Mouse (Mus musculus) megakaryocyte progenitor cell, adult 5-6 weeks (primary cell): ENCODE measurements around the gene Hmgxb4. TPM values are rescaled to one million over a fixed set of nuclear protein-coding genes. Genes with fewer than 3 reads are reported as not detected.
A peak's percentile ranks its signal among the peaks of the same experiment; 100 is the strongest.

Experiments used
- ATAC-seq: replicated peaks from 2 replicates; pipeline ENCODE4 v1.8.0; 2016; ENCODE audit warnings: mild to moderate bottlenecking, moderate TSS enrichment, inconsistent platforms; ENCODE audit not compliant: poor library complexity
- total RNA-seq, 2 experiments: library from RNA; stranded (forward) in 1 of 2; stranded (reverse) in 1 of 2; fragments of 157-497, 149-512 nt in 1 of 2; fragments of 200-1000 nt in 1 of 2; gene quantifications; 2 replicates each; pipeline versions ENCODE4 v1.2.3 to v1.2.4; 2015 to 2017

Gene Hmgxb4
- total RNA-seq, 2 experiments from 2014 or later = 42.0 to 70.8 TPM

DNA sequence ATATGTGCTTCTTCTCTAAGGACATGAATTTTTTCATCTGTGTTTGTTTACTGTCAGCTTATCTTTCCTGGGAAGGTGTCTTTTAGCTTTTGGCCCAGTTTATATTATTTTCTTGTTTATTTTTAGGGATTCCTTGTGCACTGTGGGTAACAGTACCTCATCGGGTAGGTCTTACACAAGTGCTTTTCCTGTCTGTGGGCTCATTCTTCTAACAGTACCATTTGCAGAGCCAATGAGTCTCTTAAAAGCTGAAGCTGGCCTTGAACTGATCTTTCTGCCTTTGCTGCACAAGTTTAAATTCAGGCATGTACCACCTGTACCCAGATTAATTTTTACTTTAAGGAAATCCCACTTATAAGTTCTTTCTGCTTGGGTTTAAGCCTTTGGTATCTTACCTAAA is 23.3 kb downstream of the Hmgxb4 start:
- peak; percentile 52; the same call in 1 of the 2 replicates for ATAC-seq

DNA sequence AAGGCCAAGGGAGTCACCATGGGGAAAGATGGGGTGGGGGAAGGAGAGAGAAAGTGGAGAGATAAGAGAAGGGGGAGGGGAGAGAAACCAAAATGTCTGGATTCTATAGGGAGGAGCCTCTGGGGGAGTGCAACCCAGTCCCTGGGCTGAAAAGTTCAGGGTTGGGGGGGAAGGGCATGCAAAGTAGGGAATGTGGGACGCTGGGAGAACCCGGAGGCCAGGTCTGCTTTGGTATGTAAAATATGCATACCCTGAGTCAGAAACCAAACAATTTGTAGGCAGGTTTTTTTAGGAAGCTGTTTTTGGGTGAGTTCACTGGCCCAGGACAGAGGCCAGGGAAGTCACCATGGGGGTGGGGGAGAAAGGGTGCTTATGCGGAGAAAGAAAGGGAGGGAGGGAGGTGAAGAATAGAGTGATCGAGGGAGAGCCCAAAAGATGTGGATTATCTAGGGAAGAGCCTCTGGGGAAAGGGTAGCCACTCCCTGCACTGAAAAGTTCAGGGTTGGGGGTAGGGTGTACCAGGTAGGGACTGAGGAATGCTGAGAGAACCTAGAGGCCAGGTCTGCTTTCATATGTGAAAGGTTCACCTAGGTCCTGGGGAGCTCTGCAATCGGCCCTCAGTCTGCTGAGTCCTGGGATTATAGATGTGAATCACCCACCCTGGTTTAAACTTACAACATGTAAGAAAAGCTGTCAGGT is 25.3 kb downstream of the Hmgxb4 start:
- ATAC-seq = no peak

DNA sequence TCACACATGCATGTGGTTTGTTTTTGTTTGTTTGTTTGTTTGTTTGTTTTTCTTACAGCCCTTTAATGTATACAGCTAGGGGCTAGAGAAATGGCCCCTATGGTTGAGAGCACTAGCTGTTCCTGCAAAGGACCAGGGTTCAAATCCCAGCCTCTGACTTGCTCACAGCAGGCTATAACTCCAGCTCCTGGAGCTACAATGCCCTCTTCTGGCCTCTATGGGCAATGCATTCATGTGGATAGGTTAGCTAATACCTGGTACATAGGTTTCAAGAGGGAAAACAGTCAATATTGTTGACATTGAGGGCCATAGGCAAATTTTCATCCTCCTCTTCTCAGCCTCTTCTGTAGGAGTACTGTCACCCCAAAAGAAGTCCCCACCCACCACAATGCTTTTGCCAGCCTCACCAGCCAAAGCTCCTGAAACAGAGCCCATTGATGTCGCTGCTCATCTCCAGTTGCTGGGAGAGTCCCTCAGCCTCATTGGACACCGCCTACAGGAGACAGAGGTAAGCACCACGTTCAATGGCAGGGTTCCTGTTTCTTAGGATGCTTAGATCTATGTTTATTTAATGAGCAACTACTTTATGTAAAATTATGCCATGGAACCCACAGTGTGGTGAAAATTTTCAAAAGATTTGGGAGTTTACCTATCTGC is 30.6 kb downstream of the Hmgxb4 start:
- ATAC-seq = peak; percentile 84

DNA sequence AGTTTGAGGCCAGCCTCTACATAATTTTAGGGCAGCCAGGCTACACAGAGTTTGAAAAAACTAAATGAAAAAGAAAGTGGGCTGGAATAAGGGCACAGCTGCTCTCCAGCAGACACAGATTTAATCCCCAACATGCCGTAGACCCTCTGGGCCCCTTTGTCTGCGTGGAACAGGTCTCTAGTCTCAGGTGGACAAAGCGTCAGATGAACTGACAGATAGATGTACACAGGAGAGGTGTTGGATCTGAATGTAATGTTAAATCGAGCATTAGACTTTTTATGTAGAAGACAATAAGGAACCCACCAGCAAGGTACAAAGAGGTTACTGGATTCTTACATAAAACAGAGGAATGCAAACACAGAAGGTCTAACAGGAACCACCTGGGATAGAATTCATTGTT is 32.7 kb downstream of the Hmgxb4 start:
- no peak for ATAC-seq

DNA sequence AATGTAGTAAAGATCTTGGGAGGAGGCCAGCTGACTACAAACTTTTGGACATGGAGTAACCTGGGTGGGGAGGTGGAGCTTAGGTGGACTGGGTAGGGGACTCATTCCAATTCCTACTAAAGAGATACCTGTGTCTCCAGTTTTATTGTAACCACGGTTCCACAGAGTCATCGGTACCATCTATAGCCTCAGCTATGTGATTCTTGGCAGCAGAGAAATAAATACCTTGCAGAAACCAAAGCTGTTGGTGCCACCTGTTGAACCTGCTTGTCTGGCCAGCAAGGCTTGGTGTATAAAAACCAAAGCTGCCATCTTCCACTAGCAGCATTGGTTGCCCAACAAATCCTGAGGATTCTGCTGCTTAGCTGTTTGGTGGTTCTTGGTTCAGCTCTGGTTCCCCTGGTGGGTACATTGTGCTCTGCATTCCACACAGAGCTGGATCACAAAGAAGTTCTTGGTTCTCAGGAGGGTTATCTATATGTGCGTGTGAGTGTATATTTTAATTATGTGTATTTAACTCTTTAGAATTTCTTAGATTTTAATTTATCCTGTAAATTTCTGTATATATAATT is 37.4 kb downstream of the Hmgxb4 start:
- no peak for ATAC-seq

DNA sequence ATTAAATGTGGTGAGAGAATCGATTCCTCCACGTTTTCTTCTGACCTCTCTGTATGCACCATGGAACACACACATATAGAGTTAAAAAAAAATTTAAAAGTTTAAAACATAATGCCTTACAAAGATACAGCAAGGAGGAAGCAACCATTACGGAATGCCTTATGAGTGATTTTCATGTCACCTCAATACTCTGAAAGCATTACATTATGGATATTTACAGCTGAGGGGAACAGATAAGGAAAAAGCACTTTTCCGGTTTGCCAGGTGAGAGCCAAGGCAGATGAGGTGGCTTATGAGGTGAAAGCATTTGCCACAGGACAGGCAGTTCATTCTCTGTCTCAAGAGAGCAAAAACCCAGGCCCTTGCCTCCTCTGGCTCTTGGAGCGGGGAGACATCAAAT is 39.8 kb downstream of the Hmgxb4 start:
- ATAC-seq = no peak

DNA sequence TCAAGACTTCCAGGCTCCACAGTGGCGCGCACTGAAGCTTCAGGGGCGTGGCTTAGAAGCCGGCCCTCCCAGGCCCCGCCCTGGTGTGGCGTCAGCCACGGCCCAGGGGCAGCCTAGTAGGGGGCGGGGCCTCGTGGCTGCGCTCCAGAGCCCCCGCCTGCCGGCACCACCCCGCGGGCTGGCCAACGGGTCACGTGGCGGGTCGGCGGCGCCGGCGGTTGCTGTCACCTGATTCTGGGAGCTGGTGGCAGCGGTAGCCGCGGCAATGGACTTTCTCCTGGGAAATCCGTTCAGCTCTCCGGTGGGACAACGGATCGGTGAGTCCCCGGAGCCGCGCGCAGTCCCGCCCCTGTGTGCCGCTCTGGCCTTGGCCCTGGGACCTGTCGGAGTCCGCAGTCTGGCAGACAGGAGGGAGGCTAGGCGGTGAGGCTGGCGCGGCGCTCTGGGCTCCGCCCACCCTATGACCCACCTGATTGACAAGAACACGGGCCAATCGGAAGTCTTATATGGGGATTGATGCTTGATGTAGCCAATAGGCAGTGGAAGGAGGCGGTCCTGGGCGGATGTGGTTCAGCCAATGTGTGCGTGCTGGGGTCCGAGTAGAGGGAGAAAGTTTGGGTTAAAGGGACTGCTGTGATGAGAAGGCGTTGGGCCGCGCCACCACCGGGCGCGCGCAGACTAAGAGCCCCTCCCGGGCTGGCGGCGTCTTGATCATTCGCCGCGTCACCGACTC is 40.5 kb downstream of the Hmgxb4 start, which contains the start of gene Tom1:
Tom1 (plus strand) TSS at position 195 of the 733 bp plus-strand sequence.
- peak; percentile 88 for ATAC-seq

DNA sequence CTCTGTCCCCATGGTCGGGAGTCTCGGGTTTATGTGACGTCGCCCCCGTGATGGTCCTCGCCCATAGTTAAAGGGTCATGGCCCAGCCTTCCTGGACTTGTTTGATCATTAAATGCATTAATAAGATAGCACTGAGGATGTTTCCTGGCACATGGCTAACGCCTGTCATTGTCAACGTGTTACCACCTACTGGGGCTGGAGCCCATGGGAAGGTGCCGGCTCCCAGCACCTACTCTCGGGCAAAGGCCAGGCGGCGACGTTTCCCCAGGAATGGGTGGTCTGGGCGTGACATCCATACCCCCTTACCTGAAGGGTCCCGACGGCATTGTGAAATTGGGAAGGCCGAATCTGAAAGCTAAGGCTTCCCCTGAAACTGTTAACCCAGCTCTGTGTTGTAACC is 41.1 kb downstream of the Hmgxb4 start:
- ATAC-seq = peak; percentile 1; the same call in 1 of the 2 replicates

DNA sequence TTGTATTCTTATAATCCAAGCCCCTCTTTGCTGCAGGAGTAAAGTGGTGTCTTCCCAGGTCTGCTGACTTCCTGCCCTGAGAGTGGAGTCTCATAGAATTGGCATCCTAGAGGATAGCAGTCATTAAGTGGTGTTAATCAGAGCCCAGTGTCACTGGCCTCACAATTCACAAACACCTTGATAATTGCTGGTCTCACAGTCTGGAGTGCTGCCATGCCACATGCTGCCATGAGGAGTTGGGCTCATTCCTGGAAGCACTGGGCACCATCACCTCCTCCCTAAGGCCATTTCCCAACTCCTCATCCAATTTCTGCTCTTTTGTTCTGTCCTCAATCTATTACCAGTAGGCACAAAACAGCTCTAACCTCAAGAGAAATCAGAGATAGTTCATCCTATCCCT is 42.5 kb downstream of the Hmgxb4 start:
- no peak for ATAC-seq

DNA sequence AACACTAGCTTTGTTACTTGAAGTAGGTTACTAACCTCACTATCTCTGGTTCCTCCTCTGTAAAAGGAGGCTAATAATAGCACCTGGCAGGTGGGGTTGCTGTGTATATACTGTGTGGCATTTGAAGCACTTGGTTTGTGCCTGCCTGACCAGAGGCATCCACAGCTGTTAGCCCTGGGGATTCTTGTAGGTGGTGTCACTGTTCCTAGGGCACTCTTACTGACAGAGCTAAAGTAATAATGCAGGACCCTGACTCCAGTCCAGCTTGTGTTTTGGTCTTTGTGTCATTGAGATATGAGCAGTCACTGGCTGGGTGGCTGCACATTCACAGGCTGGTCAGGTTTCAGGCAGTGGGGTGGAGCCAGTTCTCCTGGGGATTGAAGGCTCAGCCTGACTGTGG is 45.3 kb downstream of the Hmgxb4 start:
- no peak for ATAC-seq

DNA sequence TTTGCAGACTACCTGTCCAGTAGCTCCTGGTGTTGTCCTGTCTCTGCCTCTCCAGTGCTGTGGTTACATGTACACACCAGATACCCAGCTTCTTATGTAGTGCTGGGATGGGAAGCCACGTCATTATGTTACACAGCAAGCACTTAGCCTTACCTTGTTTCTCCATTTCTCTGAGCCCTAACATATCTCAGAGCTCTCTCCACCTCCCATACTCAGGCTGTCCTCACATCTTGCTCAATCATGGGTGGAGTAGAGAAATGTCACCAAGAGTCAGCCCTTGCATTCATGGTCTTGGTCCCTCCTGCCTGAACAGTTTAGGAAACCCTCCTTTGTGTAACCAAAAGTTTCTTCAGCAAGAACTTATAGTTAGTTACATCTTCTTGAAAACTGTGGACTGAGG is 46.6 kb downstream of the Hmgxb4 start:
- peak; percentile 86 for ATAC-seq

DNA sequence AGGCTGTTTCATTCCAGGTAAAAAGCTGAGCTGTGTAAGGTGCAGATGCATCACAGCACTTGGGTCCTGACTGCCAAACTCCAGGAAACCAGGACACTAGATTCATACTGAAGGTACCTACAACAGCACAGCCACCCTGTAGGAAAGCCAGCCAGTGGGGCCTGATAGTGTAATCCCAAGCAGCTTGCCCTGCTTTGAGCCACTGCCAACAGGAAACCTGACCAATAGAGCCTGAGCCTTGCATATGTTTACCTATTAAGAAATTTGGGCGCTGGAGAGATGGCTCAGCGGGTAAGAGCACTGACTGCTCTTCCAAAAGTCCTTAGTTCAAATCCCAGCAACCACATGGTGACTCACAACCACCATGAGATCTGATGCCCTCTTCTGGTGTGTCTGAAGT is 49.0 kb downstream of the Hmgxb4 start:
- no peak for ATAC-seq

DNA sequence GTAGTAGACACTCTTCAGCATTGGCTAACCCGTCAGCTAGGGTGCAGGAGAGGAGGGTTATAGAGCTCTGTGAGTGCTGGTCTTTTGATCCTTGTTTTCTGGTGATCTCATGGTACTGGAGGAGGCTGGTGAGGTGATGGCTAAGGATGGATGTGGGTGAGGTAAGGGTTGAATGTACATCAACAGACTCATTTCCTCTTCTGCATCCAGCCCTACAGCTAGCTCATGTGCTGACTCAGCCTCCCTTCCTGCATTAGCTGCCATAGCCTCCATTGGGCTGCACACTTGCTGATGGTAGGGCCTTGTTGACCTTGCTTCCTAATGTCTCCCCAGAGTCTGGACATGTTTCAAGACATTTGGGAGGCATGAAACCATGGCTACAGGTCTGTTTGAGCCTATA is 49.8 kb downstream of the Hmgxb4 start:
- ATAC-seq = peak; percentile 35

DNA sequence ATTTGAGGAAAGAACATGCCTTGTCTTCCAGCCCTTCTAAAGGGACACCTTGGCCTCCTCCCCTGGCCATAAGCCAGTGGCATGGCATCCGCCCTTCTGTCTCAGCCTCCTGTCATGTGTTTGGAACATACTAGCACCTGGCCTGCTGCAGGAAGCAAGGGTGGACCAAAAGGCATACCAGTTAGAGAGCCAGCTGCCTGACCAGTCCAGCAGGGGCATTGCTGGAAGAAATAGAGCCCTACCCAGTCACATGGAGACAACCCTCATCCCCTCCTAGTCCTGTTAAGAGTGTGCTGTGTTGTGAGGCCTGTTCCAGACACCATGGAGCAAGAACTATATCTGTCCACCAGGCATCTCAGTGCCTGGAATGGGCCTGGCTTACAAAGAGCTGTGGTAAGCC is 53.1 kb downstream of the Hmgxb4 start:
- no peak for ATAC-seq

DNA sequence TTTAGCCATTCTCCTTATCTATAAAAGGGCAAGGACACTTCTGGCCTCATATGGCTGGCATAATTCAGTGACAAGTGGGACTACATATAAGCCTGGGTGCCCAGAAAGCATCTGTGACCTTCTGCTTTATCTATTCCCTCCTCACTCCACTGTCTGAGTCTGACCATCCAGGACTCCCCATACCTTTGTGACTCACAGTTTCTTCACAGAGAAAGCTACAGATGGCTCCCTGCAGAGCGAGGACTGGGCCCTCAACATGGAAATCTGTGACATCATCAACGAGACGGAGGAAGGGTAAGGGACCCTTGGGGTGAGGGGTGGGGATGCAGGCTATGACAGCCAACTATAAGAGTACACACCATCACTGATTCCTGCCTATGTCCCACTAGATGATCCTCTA is 54.6 kb downstream of the Hmgxb4 start:
- no peak for ATAC-seq

DNA sequence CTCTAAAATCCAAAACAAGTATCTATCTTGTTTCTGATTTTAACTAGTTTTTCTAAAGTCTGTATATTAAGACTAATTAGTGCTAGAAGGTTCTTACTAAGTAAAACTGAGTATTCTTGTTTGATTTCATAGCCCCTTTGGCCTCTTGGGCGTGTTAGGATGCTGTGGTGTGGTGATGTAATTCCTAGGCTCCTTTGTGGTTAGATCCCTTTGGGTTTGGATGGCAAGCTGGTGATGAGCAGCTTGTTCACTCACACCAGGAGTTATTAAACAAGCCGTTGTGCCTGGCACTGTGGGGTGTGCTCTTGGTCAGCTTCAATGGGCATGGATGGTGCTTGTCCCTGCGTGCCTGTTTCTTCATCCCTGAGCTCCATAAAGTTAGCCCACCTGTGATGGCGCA is 60.2 kb downstream of the Hmgxb4 start:
- peak; percentile 48 for ATAC-seq

DNA sequence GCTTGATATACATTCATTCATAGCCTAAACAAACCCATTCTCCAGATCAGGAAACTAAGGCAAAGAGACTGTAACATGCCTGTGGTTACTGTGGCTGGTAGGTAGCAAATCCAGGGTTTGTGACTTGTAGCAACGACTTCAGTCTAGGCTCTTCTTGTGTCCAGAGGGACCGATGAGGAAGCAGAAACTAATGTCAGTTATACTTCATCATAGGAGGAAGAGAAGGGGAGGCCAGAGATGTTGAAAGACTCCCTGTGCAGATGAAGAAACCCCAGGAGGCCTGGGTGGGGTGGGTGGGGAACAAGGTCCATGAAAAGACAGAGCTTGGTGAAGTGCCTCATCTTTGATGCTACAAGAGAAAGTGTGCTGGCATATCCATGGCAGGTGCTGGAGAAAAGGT is 62.5 kb downstream of the Hmgxb4 start:
- ATAC-seq = peak; percentile 88

DNA sequence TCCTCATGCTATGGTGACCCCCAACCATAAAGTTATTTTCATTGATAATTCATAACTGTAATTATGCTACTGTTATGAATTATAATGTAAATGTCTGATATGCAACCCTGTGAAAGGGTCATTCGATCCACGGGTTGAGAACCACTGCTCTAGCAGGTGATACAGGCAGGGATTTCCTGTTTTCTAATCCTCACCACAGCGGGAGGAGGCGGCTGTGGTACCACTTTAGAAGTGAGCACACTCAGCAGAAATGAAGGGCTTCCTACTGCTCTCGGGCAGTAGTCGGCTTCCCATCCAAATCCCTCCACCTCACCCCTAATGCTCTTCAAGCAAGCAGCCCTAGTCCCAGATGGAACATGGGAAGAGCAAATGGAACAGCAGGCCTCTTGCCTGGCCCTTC is 66.9 kb downstream of the Hmgxb4 start:
- no peak for ATAC-seq

DNA sequence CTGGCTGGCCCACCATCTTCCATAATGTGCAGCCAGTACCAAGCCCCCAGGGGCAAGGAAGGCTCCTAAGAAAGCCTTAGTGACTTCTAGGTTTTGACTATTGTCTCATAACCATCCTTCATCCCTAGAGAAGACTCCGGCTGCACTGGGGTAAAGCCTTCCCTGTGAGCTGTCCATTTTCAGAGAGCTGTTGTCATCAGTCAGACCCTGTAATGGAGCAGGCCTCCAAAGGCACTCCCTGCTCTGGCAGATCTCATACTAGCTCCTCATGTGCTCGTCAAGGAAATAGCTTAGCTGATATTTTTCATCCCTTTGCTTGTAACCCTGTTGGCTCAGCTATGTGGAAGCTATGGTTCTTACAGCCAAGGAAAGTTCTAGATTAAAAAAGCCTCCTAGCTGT is 67.7 kb downstream of the Hmgxb4 start:
- no peak for ATAC-seq

DNA sequence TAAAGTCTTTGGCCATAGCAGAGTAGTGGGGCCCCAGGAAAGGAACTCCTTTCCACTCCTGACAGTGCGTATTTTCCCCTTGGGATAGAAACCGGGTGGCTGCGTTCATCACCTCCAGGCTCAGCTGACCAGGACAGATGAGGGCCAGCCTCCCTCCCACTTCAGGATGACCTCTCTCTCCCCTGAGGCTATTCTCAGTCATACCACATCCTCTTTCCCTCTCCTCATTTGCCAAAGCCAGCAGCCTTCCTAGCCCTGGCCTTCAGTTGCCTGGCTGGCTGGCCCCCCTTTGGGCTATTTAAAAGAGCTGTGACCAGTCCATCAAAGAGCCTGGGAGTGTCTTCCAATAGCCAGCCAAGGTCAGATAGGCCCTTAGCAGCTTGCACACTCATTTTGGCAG is 70.1 kb downstream of the Hmgxb4 start:
- ATAC-seq = peak; percentile 35

DNA sequence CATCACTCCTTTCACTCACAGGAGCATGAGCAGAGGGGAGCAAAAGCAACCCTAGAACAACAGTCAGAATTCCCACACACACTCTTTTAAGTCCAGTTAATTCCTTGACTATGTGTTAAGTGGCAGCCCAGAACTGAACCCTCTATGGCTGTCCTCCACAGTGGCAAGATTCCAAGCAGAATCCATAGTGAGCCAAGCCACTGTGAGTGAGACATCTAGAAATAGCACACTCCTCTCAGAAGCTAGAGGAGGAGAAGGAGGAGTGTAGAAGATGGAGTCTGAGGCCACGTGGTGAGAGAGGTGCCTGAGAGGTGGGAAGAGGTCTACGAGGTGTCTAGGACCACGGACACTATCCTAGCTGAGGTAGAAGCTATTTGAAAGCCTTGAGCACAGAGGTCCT is 71.6 kb downstream of the Hmgxb4 start:
- no peak for ATAC-seq

DNA sequence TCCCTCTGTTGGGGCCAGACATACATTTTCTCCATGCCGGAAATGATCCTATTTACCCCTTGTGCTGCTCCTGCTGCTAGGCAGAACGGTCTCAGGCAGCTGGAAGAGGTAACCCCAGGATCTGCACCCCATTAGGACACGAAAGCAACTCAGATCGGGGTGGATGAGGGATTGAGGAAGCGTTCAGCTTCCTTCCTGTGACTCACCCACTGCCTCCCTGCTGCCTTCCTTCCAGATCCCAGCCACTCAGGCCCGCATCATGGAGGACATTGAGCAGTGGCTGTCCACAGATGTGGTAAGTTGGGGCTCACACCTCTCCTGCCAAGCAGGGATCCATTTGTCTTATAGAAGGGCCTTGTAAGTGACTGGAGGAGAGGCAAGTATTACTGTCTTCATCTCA is 74.1 kb downstream of the Hmgxb4 start:
- peak; percentile 59 for ATAC-seq
